Mouse (Mus musculus) intestine, embryonic 14.5 days (tissue): ENCODE data around the gene Siah3. TPM values are rescaled to one million over a fixed set of nuclear protein-coding genes. Genes with fewer than 3 reads are reported as not detected.

Experiments
- ATAC-seq: fragments of 200-750 bp; cut with Nextera tagmentation; replicated peaks from 2 replicates; pipeline ENCODE4 v1.8.0; 2017; ENCODE audit warnings: low read depth, moderate number of reproducible peaks, moderate TSS enrichment, moderate library complexity; ENCODE audit not compliant: low FRiP score, low TSS enrichment
- DNase-seq: peaks from one replicate; pipeline ENCODE4 v3.0.0-alpha.2; 2018; ENCODE audit warnings: low spot score
- H3K27ac ChIP-seq: fragments of 300-500 bp; sonication (generic); 2 replicates; pipeline ENCODE4 v1.5.1; 2014; ENCODE audit warnings: low read depth, mild to moderate bottlenecking, control low read depth
- H3K27me3 ChIP-seq: fragments of 300-500 bp; sonication (generic); replicated peaks from 2 replicates; pipeline ENCODE4 v1.6.1; 2014; ENCODE audit warnings: low read length, control low read depth; ENCODE audit not compliant: control insufficient read depth, insufficient read depth
- H3K36me3 ChIP-seq: fragments of 300-500 bp; sonication (generic); 2 replicates; pipeline ENCODE4 v1.6.1; 2014; ENCODE audit warnings: low read length, control low read depth; ENCODE audit not compliant: control insufficient read depth, insufficient read depth
- H3K4me1 ChIP-seq: fragments of 300-500 bp; sonication (generic); replicated peaks from 2 replicates; pipeline ENCODE4 v1.6.1; 2014; ENCODE audit warnings: low read length, control low read depth, mixed read lengths; ENCODE audit not compliant: control insufficient read depth, insufficient read depth
- H3K4me2 ChIP-seq: fragments of 300-500 bp; sonication (generic); 2 replicates; pipeline ENCODE4 v1.6.1; 2014; ENCODE audit warnings: low read length
- H3K4me3 ChIP-seq: fragments of 300-500 bp; sonication (generic); 2 replicates; pipeline ENCODE4 v1.5.1; 2014; ENCODE audit warnings: low read depth, low read length, control low read depth, mixed read lengths
- H3K9ac ChIP-seq: fragments of 300-500 bp; sonication (generic); 2 replicates; pipeline ENCODE4 v1.6.1; 2014; ENCODE audit warnings: mild to moderate bottlenecking, low read length
- H3K9me3 ChIP-seq: fragments of 300-500 bp; sonication (generic); 2 replicates; pipeline ENCODE4 v1.6.1; 2016; ENCODE audit warnings: low read length, control low read depth; ENCODE audit not compliant: control insufficient read depth
- WGBS: fragments of 180-500 bp; shearing (Covaris S2); extraction: QIAGEN DNeasy Blood & Tissue Kit; methylation state at CpG from one replicate; pipeline ENCODE4 v1.1.7; 2014; 5-methylcytosine and 5-hydroxymethylcytosine counted together
- polyA plus RNA-seq: library from polyadenylated mRNA; unstranded; fragments of >200 nt; fragmentation: Nextera tagmentation; extraction: Ambion mirVana; gene quantifications from 2 replicates; pipeline ENCODE4 v1.2.1, GENCODE M21; 2014

Siah3 gene
- polyA plus RNA-seq, 1 experiment from 2014 or later = 0.28 TPM

- DNase-seq (no peak), ATAC-seq (no peak)
- Histone ChIP-seq H3K9me3 (no peaks in the 10 kb centered on the region), H3K4me3 (no peak overlapping the region), H3K4me2 (no peak overlapping the region), H3K27ac (no peak overlapping the region), H3K9ac (no peak overlapping the region), H3K4me1 (no peaks in the 10 kb centered on the region), H3K27me3 (no peaks in the 10 kb centered on the region), H3K36me3 (no peaks in the 10 kb centered on the region)
- 91% methylated on average over 8 of the region's 8 CpGs for WGBS
These were observed 63.9 kb downstream of the Siah3 start for GRCm38 (mm10) chr14:75519668-75520067.

GRCm38 (mm10) chr14:75524648-75525047 lies 68.9 kb downstream of the Siah3 start:
- no peak for DNase-seq
- 91% methylated on average over 2 of the region's 2 CpGs for WGBS
- Histone ChIP-seq H3K4me2 (no peak overlapping the region), H3K9ac (no peak overlapping the region), H3K27me3 (no peaks in the 10 kb centered on the region), H3K27ac (no peak overlapping the region), H3K9me3 (no peaks in the 10 kb centered on the region), H3K4me3 (no peak overlapping the region), H3K4me1 (peaks cover 3% of the 10 kb centered on the region; the same call in 1 of the 2 replicates), H3K36me3 (no peaks in the 10 kb centered on the region)
- no peak for ATAC-seq

GRCm38 (mm10) chr14:75525376-75526145 lies 69.8 kb downstream of the Siah3 start:
- DNase-seq (no peak), ATAC-seq (no peak)
- H3K9ac ChIP-seq = no peak overlapping the region
- H3K4me1 ChIP-seq = peaks cover 3% of the 10 kb centered on the region; the same call in 1 of the 2 replicates
- H3K4me3 ChIP-seq = no peak overlapping the region
- no peaks in the 10 kb centered on the region for H3K36me3 ChIP-seq
- H3K9me3 ChIP-seq = no peaks in the 10 kb centered on the region
- no peak overlapping the region for H3K4me2 ChIP-seq
- 91% methylated on average over 29 of the region's 29 CpGs for WGBS
- H3K27me3 ChIP-seq = no peaks in the 10 kb centered on the region
- H3K27ac ChIP-seq = no peak overlapping the region

- Histone ChIP-seq H3K27me3 (no peaks in the 10 kb centered on the region), H3K4me1 (peaks cover 3% of the 10 kb centered on the region; the same call in 1 of the 2 replicates), H3K27ac (no peak overlapping the region), H3K36me3 (no peaks in the 10 kb centered on the region), H3K9me3 (no peaks in the 10 kb centered on the region), H3K4me2 (no peak overlapping the region), H3K4me3 (no peak overlapping the region), H3K9ac (no peak overlapping the region)
- no peak for ATAC-seq
- peak; percentile 54 for DNase-seq
- WGBS = 59% methylated on average over 10 of the region's 10 CpGs
These were observed 71.8 kb downstream of the Siah3 start for GRCm38 (mm10) chr14:75527464-75528190.

DNA sequence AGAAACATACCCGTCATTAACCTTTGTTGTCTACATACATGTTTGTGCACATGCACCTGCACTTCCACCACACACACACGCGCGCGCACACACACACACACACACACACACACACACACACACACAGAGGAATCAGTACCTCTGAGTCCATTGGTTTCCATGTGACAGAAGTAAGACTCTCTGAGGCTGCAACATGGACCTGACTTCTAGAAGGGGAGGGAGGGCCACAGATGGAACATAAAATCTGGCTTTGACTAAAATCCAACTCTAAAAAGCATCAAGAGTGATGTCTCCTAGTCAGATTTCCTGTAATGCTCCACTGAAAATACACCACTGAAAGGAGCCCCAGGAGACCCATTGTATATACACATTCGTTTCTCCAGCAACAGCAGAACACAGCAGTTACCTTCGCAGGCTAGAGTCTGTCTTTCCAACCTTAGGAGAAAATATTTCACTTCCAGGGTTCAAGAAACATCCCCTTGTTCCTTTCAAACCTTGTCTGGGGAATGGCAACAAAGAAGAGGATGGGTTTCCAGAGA lies 75.1 kb downstream of the Siah3 start:
- H3K36me3 ChIP-seq = no peaks in the 10 kb centered on the region
- H3K4me1 ChIP-seq = peaks cover 3% of the 10 kb centered on the region; the same call in 1 of the 2 replicates
- H3K27ac ChIP-seq = no peak overlapping the region
- H3K4me3 ChIP-seq = no peak overlapping the region
- H3K4me2 ChIP-seq = no peak overlapping the region
- no peaks in the 10 kb centered on the region for H3K9me3 ChIP-seq
- H3K27me3 ChIP-seq = no peaks in the 10 kb centered on the region
- no peak for DNase-seq
- 80% methylated on average over 7 of the region's 7 CpGs for WGBS
- no peak overlapping the region for H3K9ac ChIP-seq
- ATAC-seq = no peak

DNA sequence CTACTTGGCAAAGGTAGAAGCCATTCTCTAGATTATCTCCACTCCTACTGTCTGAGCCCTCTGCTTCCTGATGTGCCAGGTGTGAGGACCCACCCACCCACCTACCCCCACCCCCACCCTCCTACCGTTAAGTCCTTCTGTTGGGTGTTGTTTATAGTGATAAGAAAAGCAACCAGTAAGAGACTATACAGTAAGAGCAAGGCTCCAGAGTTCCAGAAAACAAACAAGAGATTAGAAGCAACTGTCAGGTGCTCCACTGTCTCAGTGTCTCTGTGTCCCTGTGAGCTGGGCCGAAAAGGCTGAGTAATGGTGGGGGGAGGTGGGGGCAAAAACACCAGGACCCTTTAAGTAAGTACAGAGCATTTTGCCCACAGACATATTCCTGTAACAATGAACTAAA lies 83.4 kb downstream of the Siah3 start:
- 38% methylated on average over 2 of the region's 2 CpGs for WGBS
- no peaks in the 10 kb centered on the region for H3K27me3 ChIP-seq
- DNase-seq (no peak), ATAC-seq (no peak)
- H3K9me3 ChIP-seq = no peaks in the 10 kb centered on the region
- no peak overlapping the region for H3K4me2 ChIP-seq
- 0 out of 2 replicates have a peak, but pooled peaks cover 3% of the 10 kb centered on the region for H3K4me1 ChIP-seq
- no peak overlapping the region for H3K27ac ChIP-seq
- no peaks in the 10 kb centered on the region for H3K36me3 ChIP-seq
- no peak overlapping the region for H3K4me3 ChIP-seq
- no peak overlapping the region for H3K9ac ChIP-seq

DNA sequence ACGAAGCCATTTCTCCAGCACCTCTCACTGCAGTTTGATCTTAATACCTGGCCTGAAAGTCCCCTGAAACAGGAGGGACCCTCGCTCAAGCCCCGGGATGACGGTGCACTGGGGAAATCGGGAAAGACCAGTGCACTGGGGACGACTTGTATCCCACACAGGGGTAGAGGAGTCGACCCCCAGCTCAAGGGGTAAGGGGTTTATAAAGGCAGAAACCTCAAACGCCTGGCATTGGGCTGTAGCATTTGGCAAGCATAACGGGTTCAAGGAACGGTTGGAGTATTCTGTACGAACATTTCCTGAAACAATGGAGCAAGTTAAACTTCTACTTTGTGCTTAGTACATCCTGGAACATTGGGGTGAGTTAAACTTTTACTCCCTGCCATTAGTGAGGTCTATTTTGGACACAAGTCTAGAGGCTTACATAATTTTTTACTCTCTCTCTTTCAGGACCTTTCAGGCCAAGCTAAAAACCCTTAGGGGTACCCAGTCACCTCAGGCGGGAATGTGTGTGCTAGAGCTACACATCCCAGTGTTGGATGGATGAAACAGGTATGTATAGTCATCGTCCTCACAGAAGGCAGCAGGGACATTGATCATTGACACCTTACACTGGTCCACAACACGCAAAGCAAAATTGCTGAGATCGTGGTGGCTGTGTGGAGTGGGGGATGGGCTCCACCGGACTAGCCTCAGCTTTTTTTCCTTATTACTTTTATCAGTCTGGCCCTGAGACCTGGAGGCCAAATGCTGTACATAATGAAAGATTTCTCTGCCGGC lies 84.6 kb downstream of the Siah3 start:
- H3K27me3 ChIP-seq = no peaks in the 10 kb centered on the region
- DNase-seq (no peak), ATAC-seq (no peak)
- 0 out of 2 replicates have a peak, but pooled peaks cover 3% of the 10 kb centered on the region for H3K4me1 ChIP-seq
- WGBS = 67% methylated on average over 17 of the region's 17 CpGs
- H3K4me2 ChIP-seq = no peak overlapping the region
- no peaks in the 10 kb centered on the region for H3K36me3 ChIP-seq
- H3K9ac ChIP-seq = no peak overlapping the region
- H3K4me3 ChIP-seq = no peak overlapping the region
- H3K27ac ChIP-seq = no peak overlapping the region
- no peaks in the 10 kb centered on the region for H3K9me3 ChIP-seq

GRCm38 (mm10) chr14:75540996-75541350 lies 85.2 kb downstream of the Siah3 start:
- H3K4me2 ChIP-seq = no peak overlapping the region
- H3K9ac ChIP-seq = no peak overlapping the region
- no peaks in the 10 kb centered on the region for H3K36me3 ChIP-seq
- no peak for ATAC-seq
- no peak for DNase-seq
- no peak overlapping the region for H3K4me3 ChIP-seq
- 26% methylated on average over 5 of the region's 5 CpGs for WGBS
- no peaks in the 10 kb centered on the region for H3K27me3 ChIP-seq
- H3K27ac ChIP-seq = no peak overlapping the region
- 0 out of 2 replicates have a peak, but pooled peaks cover 3% of the 10 kb centered on the region for H3K4me1 ChIP-seq
- no peaks in the 10 kb centered on the region for H3K9me3 ChIP-seq
